Mouse (Mus musculus): ENCODE measurements around the gene Il17re. TPM values are rescaled to one million over a fixed set of nuclear protein-coding genes. Genes with fewer than 3 reads are reported as not detected.
A peak's percentile ranks its signal among the peaks of the same experiment; 100 is the strongest.

Il17re gene
- polyA plus RNA-seq, 1 experiment from 2014 or later, result 0.13 TPM

- WGBS, result 69% methylated on average over 3 of the region's 3 CpGs
- Histone ChIP-seq H3K36me3 (no peaks in the 10 kb centered on the region), H3K4me3 (replicated peaks) (no peak overlapping the region), H3K27me3 (no peaks in the 10 kb centered on the region), H3K9me3 (no peaks in the 10 kb centered on the region), H3K4me2 (replicated peaks) (no peak overlapping the region), H3K4me1 (replicated peaks) (no peaks in the 10 kb centered on the region), H3K27ac (no peak overlapping the region), H3K9ac (replicated peaks) (no peak overlapping the region)
- ATAC-seq, result no peak
Observed at GRCm38 (mm10) chr6:113431801-113432200, 26.5 kb upstream of the Il17re start.

GRCm38 (mm10) chr6:113433661-113434060 lies 24.6 kb upstream of the Il17re start:
- no peak overlapping the region for H3K27ac ChIP-seq
- H3K9ac ChIP-seq (replicated peaks), result no peak overlapping the region
- H3K4me2 ChIP-seq (replicated peaks), result no peak overlapping the region
- H3K27me3 ChIP-seq, result no peaks in the 10 kb centered on the region
- WGBS, result 78% methylated on average over 3 of the region's 3 CpGs
- no peak overlapping the region for H3K4me3 ChIP-seq (replicated peaks)
- no peak for ATAC-seq
- H3K4me1 ChIP-seq (replicated peaks), result no peaks in the 10 kb centered on the region
- H3K36me3 ChIP-seq, result no peaks in the 10 kb centered on the region
- H3K9me3 ChIP-seq, result no peaks in the 10 kb centered on the region

GRCm38 (mm10) chr6:113434691-113435090 lies 23.6 kb upstream of the Il17re start:
- no peaks in the 10 kb centered on the region for H3K27me3 ChIP-seq
- no peak overlapping the region for H3K4me3 ChIP-seq (replicated peaks)
- H3K9ac ChIP-seq (replicated peaks), result no peak overlapping the region
- no peak for ATAC-seq
- WGBS, result 74% methylated on average over 7 of the region's 7 CpGs
- H3K27ac ChIP-seq, result no peak overlapping the region
- H3K4me2 ChIP-seq (replicated peaks), result no peak overlapping the region
- no peaks in the 10 kb centered on the region for H3K9me3 ChIP-seq
- H3K4me1 ChIP-seq (replicated peaks), result no peaks in the 10 kb centered on the region
- H3K36me3 ChIP-seq, result no peaks in the 10 kb centered on the region

GRCm38 (mm10) chr6:113435664-113436205 lies 22.5 kb upstream of the Il17re start, which contains the start of gene Cidec:
Gene Cidec, minus strand, starts transcription at chr6:113435760.
- H3K9ac ChIP-seq (replicated peaks), result no peak within 1 kb of the TSS
- H3K27me3 ChIP-seq, result no peaks in the 10 kb centered on the region
- no peak within 1 kb of the TSS for H3K27ac ChIP-seq
- H3K4me3 ChIP-seq (replicated peaks), result no peak within 1 kb of the TSS
- H3K9me3 ChIP-seq, result no peaks in the 10 kb centered on the region
- no peak for ATAC-seq
- H3K36me3 ChIP-seq, result no peaks in the 10 kb centered on the region
- WGBS, result 81% methylated on average over 9 of the region's 9 CpGs
- no peaks in the 10 kb centered on the region for H3K4me1 ChIP-seq (replicated peaks)
- no peak within 1 kb of the TSS for H3K4me2 ChIP-seq (replicated peaks)

- Histone ChIP-seq H3K27ac (no peak overlapping the region), H3K4me1 (replicated peaks) (0 out of 2 replicates have a peak, but pooled peaks cover 3% of the 10 kb centered on the region), H3K36me3 (no peaks in the 10 kb centered on the region), H3K4me3 (replicated peaks) (no peak overlapping the region), H3K9me3 (no peaks in the 10 kb centered on the region), H3K27me3 (no peaks in the 10 kb centered on the region), H3K4me2 (replicated peaks) (no peak overlapping the region), H3K9ac (replicated peaks) (no peak overlapping the region)
- ATAC-seq, result no peak
- WGBS, result 81% methylated on average over 12 of the region's 12 CpGs
Observed at GRCm38 (mm10) chr6:113437135-113437534, 21.1 kb upstream of the Il17re start.

GRCm38 (mm10) chr6:113438721-113439430 lies 19.4 kb upstream of the Il17re start:
- Histone ChIP-seq H3K9ac (replicated peaks) (no peak overlapping the region), H3K4me3 (replicated peaks) (no peak overlapping the region), H3K4me1 (replicated peaks) (peaks cover 12% of the 10 kb centered on the region), H3K9me3 (no peaks in the 10 kb centered on the region), H3K27ac (no peak overlapping the region), H3K4me2 (replicated peaks) (no peak overlapping the region), H3K27me3 (no peaks in the 10 kb centered on the region), H3K36me3 (no peaks in the 10 kb centered on the region)
- WGBS, result 62% methylated on average over 12 of the region's 12 CpGs
- ATAC-seq, result no peak

- Histone ChIP-seq H3K27me3 (no peaks in the 10 kb centered on the region), H3K4me3 (replicated peaks) (no peak overlapping the region), H3K4me1 (replicated peaks) (peaks cover 16% of the 10 kb centered on the region), H3K36me3 (0 out of 2 replicates have a peak, but pooled peaks cover 2% of the 10 kb centered on the region), H3K4me2 (replicated peaks) (no peak overlapping the region), H3K9ac (replicated peaks) (no peak overlapping the region), H3K27ac (no peak overlapping the region), H3K9me3 (no peaks in the 10 kb centered on the region)
- ATAC-seq, result no peak
- WGBS, result 86% methylated on average over 3 of the region's 3 CpGs
Observed at GRCm38 (mm10) chr6:113440686-113441085, 17.6 kb upstream of the Il17re start.

- H3K4me2 ChIP-seq (replicated peaks), result no peak overlapping the region
- no peak overlapping the region for H3K9ac ChIP-seq (replicated peaks)
- 56% methylated on average over 7 of the region's 7 CpGs for WGBS
- H3K4me3 ChIP-seq (replicated peaks), result no peak overlapping the region
- 0 out of 2 replicates have a peak, but pooled peaks cover 4% of the 10 kb centered on the region for H3K36me3 ChIP-seq
- H3K27ac ChIP-seq, result no peak overlapping the region
- H3K9me3 ChIP-seq, result no peaks in the 10 kb centered on the region
- H3K27me3 ChIP-seq, result no peaks in the 10 kb centered on the region
- ATAC-seq, result no peak
- H3K4me1 ChIP-seq (replicated peaks), result peaks cover 16% of the 10 kb centered on the region
Observed at GRCm38 (mm10) chr6:113441147-113441680, 17.1 kb upstream of the Il17re start.

- no peaks in the 10 kb centered on the region for H3K9me3 ChIP-seq
- peak overlapping the region; percentile 84 for H3K4me3 ChIP-seq (replicated peaks)
- H3K9ac ChIP-seq (replicated peaks), result peak overlapping the region; percentile 96
- peaks cover 13% of the 10 kb centered on the region for H3K36me3 ChIP-seq
- ATAC-seq, result peak; percentile 59
- H3K4me2 ChIP-seq (replicated peaks), result peak overlapping the region; percentile 82
- H3K4me1 ChIP-seq (replicated peaks), result peaks cover 16% of the 10 kb centered on the region
- peak overlapping the region; percentile 75 for H3K27ac ChIP-seq
- no peaks in the 10 kb centered on the region for H3K27me3 ChIP-seq
- WGBS, result 44% methylated on average over 9 of the region's 9 CpGs
Observed at GRCm38 (mm10) chr6:113442087-113442441, 16.2 kb upstream of the Il17re start.

- peak; percentile 95 for ATAC-seq
- peak within 1 kb of the TSS; percentile 75 for H3K27ac ChIP-seq
- H3K9me3 ChIP-seq, result no peaks in the 10 kb centered on the region
- peaks cover 16% of the 10 kb centered on the region for H3K4me1 ChIP-seq (replicated peaks)
- under 1% methylated on average over 45 of the region's 45 CpGs for WGBS
- peaks cover 18% of the 10 kb centered on the region for H3K36me3 ChIP-seq
- peak within 1 kb of the TSS; percentile 84 for H3K4me3 ChIP-seq (replicated peaks)
- peak within 1 kb of the TSS; percentile 96 for H3K9ac ChIP-seq (replicated peaks)
- H3K4me2 ChIP-seq (replicated peaks), result peak within 1 kb of the TSS; percentile 82
- no peaks in the 10 kb centered on the region for H3K27me3 ChIP-seq
Observed at GRCm38 (mm10) chr6:113442442-113443090, 15.7 kb upstream of the Il17re start, which contains the start of gene Jagn1. Gene Jagn1, plus strand, starts transcription at chr6:113442569.

- Histone ChIP-seq H3K9me3 (no peaks in the 10 kb centered on the region), H3K27ac (no peak overlapping the region), H3K4me1 (replicated peaks) (peaks cover 16% of the 10 kb centered on the region), H3K9ac (replicated peaks) (peak overlapping the region; percentile 96), H3K27me3 (no peaks in the 10 kb centered on the region), H3K4me3 (replicated peaks) (peak overlapping the region; percentile 84), H3K4me2 (replicated peaks) (peak overlapping the region; percentile 82), H3K36me3 (peaks cover 23% of the 10 kb centered on the region)
- ATAC-seq, result no peak
- 49% methylated on average over 12 of the region's 12 CpGs for WGBS
Observed at GRCm38 (mm10) chr6:113443091-113443490, 15.2 kb upstream of the Il17re start.

Measured in midbrain, embryonic 13.5 days (tissue).